Mouse (Mus musculus) layer of hippocampus, postnatal 10 days (tissue): Measurements from ENCODE around the gene Strap. TPM values are rescaled to one million over a fixed set of nuclear protein-coding genes. Genes with fewer than 3 reads are reported as not detected.
A peak's percentile ranks its signal among the peaks of the same experiment; 100 is the strongest.

ENCODE experiments used
- DNase-seq, 2 experiments: peaks; one replicate each; pipeline ENCODE4 v3.0.0; 2021; ENCODE audit warnings: low spot score in 2 of 2
- total RNA-seq, 2 experiments: library from RNA; stranded (reverse); gene quantifications; 2 replicates each; pipeline ENCODE4 v1.2.3; 2021

The Strap gene
- total RNA-seq, 2 experiments from 2014 or later: 131 to 140 TPM

GRCm38 (mm10) chr6:137773637-137774028 is 38.8 kb downstream of the Strap start:
- no peak for DNase-seq

- no peak for DNase-seq
Observed at GRCm38 (mm10) chr6:137774166-137774565, 39.3 kb downstream of the Strap start.

- DNase-seq: no peak
Observed at GRCm38 (mm10) chr6:137775159-137775558, 40.3 kb downstream of the Strap start.

- DNase-seq: no peak
Observed at GRCm38 (mm10) chr6:137776981-137777380, 42.1 kb downstream of the Strap start.

GRCm38 (mm10) chr6:137783899-137784637 is 49.2 kb downstream of the Strap start:
- no peak for DNase-seq

- DNase-seq: no peak
Observed at GRCm38 (mm10) chr6:137788976-137789590, 54.2 kb downstream of the Strap start.

GRCm38 (mm10) chr6:137789658-137790057 is 54.8 kb downstream of the Strap start:
- no peak for DNase-seq

- no peak for DNase-seq
Observed at GRCm38 (mm10) chr6:137795494-137795893, 60.6 kb downstream of the Strap start.

- DNase-seq: peak; percentile 52 to 58
Observed at GRCm38 (mm10) chr6:137796596-137797567, 62.0 kb downstream of the Strap start.

- DNase-seq: no peak
Observed at GRCm38 (mm10) chr6:137799253-137799652, 64.4 kb downstream of the Strap start.

Other genes with a start within 250 kb of the Strap start
- gene Eps8, start 80.2 kb upstream of the Strap start, total RNA-seq: 10 to 100 TPM; 55.5 to 58.6 TPM
- 10 to 100 TPM; 14.4 to 17.5 TPM for gene Dera, start 19.5 kb downstream of the Strap start, total RNA-seq